Mouse (Mus musculus) CH12.LX (cell line): ENCODE results near the gene Asic2.

ENCODE experiments used
- CHD1 ChIP-seq: IDR thresholded peaks from 2 replicates; pipeline ENCODE4 v1.6.1; 2012; ENCODE audit warnings: low read depth, low read length, improper control_type of control experiment, inconsistent platforms
- CHD2 ChIP-seq: IDR thresholded peaks from 2 replicates; pipeline ENCODE4 v1.6.1; 2011; ENCODE audit warnings: low read length, improper control_type of control experiment
- CTCF ChIP-seq, 2 experiments: IDR thresholded peaks in 1 of 2; conservative IDR thresholded peaks in 1 of 2; 2 replicates each; pipeline ENCODE4 v1.5.1; 2011 to 2012; ENCODE audit warnings: low read depth in 2 of 2, low read length in 2 of 2, improper control_type of control experiment in 1 of 2, inconsistent platforms in 1 of 2, mild to moderate bottlenecking in 1 of 2, moderate library complexity in 1 of 2
- JUN ChIP-seq: IDR thresholded peaks from 2 replicates; pipeline ENCODE4 v1.6.1; 2011; ENCODE audit warnings: low read depth, mild to moderate bottlenecking, low read length, improper control_type of control experiment, moderate library complexity; ENCODE audit not compliant: insufficient read depth
- MYC ChIP-seq: IDR thresholded peaks from 2 replicates; pipeline ENCODE4 v1.6.1; 2011; ENCODE audit warnings: low read depth, mild to moderate bottlenecking, improper control_type of control experiment, low read length
- POLR2AphosphoS2 ChIP-seq: IDR thresholded peaks from 2 replicates; pipeline ENCODE4 v1.6.1; 2011; ENCODE audit warnings: low read depth, low read length, improper control_type of control experiment
- USF1 ChIP-seq: IDR thresholded peaks from 2 replicates; pipeline ENCODE4 v1.6.1; 2014; ENCODE audit warnings: low read depth, mild to moderate bottlenecking, inconsistent platforms, low read length, improper control_type of control experiment

GRCm38 (mm10) chr11:81064006-81064405, 904.3 kb downstream of the Asic2 start:
- no peak for TF ChIP-seq MYC
- no peak for TF ChIP-seq POLR2AphosphoS2
- no peak for TF ChIP-seq USF1
- TF ChIP-seq CTCF (conservative IDR thresholded peaks at IDR 0.05 in 1 of 2, IDR thresholded peaks at IDR 0.05 in 1 of 2; ENCODE audit: low read depth in 2 of 2, low read length in 2 of 2), result no peak
- no peak for TF ChIP-seq CHD1
- no peak for TF ChIP-seq CHD2
- no peak for TF ChIP-seq JUN
